Mouse (Mus musculus) liver, adult 2 months (tissue): ENCODE data around the gene Ttn. TPM values are rescaled to one million over a fixed set of nuclear protein-coding genes. Genes with fewer than 3 reads are reported as not detected.

Experiments
- DNase-seq: peaks from one replicate; pipeline ENCODE4 v3.0.0-alpha.2; 2011; ENCODE audit warnings: low read depth, low spot score; ENCODE audit errors: extremely low read depth
- H3K27ac ChIP-seq: fragments of 200-500 bp; replicated peaks from 2 replicates; pipeline ENCODE4 v1.5.1; 2012; ENCODE audit warnings: low read depth, mild to moderate bottlenecking, control low read depth, inconsistent platforms, low read length; ENCODE audit not compliant: insufficient read depth
- H3K27me3 ChIP-seq: fragments of 200-500 bp; 2 replicates; pipeline ENCODE4 v1.6.1; 2012; ENCODE audit warnings: mild to moderate bottlenecking, moderate library complexity, low read length, inconsistent platforms; ENCODE audit not compliant: control insufficient read depth, insufficient read depth
- H3K36me3 ChIP-seq: fragments of 200-500 bp; 2 replicates; pipeline ENCODE4 v1.6.1; 2012; ENCODE audit warnings: low read length, inconsistent platforms; ENCODE audit not compliant: control insufficient read depth, insufficient read depth
- H3K4me1 ChIP-seq: fragments of 200-500 bp; 2 replicates; pipeline ENCODE4 v1.6.1; 2011; ENCODE audit warnings: low read length; ENCODE audit not compliant: control insufficient read depth, insufficient read depth
- H3K4me3 ChIP-seq: fragments of 200-500 bp; 2 replicates; pipeline ENCODE4 v1.5.1; 2011; ENCODE audit warnings: low read depth, mild to moderate bottlenecking, control low read depth, low read length, moderate library complexity; ENCODE audit not compliant: insufficient read depth
- H3K79me2 ChIP-seq: fragments of 200-500 bp; 2 replicates; pipeline ENCODE4 v1.6.1; 2012; ENCODE audit warnings: inconsistent platforms, mild to moderate bottlenecking, low read length, moderate library complexity; ENCODE audit not compliant: control insufficient read depth, insufficient read depth
- H3K9ac ChIP-seq: fragments of 200-500 bp; 2 replicates; pipeline ENCODE4 v1.6.1; 2012; ENCODE audit warnings: low read depth, mild to moderate bottlenecking, control low read depth, inconsistent platforms, low read length
- CTCF ChIP-seq: fragments of 200-500 bp; IDR thresholded peaks from 2 replicates; pipeline ENCODE4 v1.5.1; 2011; ENCODE audit warnings: low read depth, low read length, control low read depth
- POLR2A ChIP-seq: fragments of 200-500 bp; IDR thresholded peaks from 2 replicates; pipeline ENCODE4 v1.6.1; 2011; ENCODE audit warnings: low read length, control low read depth; ENCODE audit not compliant: insufficient read depth; ENCODE audit errors: extremely low read depth
- WGBS: fragments of 180-500 bp; shearing (Covaris S2); methylation state at CpG from one replicate; pipeline ENCODE4 v1.1.7; 2018; 5-methylcytosine and 5-hydroxymethylcytosine counted together
- polyA plus RNA-seq: library from polyadenylated mRNA; depleted of rRNA; stranded (reverse); fragments of >200 nt; gene quantifications from 2 replicates; pipeline ENCODE4 v1.2.3, GENCODE M21; 2012
- total RNA-seq: library from RNA; depleted of rRNA; stranded (reverse); fragments of >200 nt; gene quantifications from 2 replicates; pipeline ENCODE4 v1.2.3, GENCODE M21; 2014

Gene Ttn
- total and polyA plus RNA-seq, 2 experiments, result 0.01 to 4.9 TPM

DNA sequence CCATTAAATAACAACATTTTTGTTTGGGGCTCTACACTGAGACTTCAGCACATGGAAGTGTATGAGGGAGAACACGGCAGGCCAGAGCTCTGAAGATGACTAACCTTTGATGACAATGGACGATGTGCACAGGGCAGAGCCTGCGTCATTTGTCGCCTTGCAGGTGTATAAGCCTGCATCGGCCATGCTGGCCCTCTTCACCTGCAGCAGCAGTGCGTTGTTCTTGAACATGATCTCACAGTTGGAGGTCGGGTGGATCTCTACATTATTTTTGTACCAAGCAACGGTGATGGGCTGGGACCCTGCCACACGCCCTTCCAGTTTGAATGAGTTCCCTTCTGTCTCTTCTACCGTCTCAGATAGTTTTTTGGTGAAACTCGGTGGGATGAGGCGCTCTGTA is 106.8 kb downstream of the Ttn start:
- H3K4me3 ChIP-seq, result no peak overlapping the region
- H3K27me3 ChIP-seq, result no peaks in the 10 kb centered on the region; the same call in 1 of the 2 replicates
- no peaks in the 10 kb centered on the region for H3K79me2 ChIP-seq
- WGBS, result 89% methylated on average over 12 of the region's 12 CpGs
- no peak overlapping the region for H3K9ac ChIP-seq
- H3K4me1 ChIP-seq, result no peaks in the 10 kb centered on the region
- TF ChIP-seq CTCF (no peak), POLR2A (no peak)
- no peak for DNase-seq
- no peak overlapping the region for H3K27ac ChIP-seq
- H3K36me3 ChIP-seq, result no peaks in the 10 kb centered on the region

DNA sequence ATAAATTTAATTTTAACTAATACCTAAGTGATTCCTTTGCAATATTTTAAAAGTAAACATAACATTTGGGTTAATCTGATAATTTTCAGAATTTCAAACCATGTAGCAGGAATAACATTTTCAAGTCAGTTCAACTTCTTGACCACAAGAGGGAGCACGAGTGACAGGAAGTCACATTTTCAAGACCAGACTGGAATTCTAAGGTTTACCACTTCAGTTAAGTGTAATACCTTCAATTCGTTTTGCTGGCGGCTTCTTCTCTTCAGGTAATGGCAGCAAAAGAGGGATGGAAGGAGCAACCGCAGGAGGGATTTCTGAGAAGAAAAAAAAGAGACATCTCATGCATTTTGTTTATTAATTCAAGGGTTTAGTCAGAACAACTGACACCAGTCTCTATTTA is 115.4 kb downstream of the Ttn start:
- Histone ChIP-seq H3K9ac (no peak overlapping the region), H3K27ac (no peak overlapping the region), H3K79me2 (no peaks in the 10 kb centered on the region), H3K4me3 (no peak overlapping the region), H3K4me1 (no peaks in the 10 kb centered on the region), H3K36me3 (no peaks in the 10 kb centered on the region), H3K27me3 (no peaks in the 10 kb centered on the region)
- 26% methylated on average over 4 of the region's 4 CpGs for WGBS
- TF ChIP-seq POLR2A (no peak), CTCF (peak; percentile 43)
- DNase-seq, result peak; percentile 58

DNA sequence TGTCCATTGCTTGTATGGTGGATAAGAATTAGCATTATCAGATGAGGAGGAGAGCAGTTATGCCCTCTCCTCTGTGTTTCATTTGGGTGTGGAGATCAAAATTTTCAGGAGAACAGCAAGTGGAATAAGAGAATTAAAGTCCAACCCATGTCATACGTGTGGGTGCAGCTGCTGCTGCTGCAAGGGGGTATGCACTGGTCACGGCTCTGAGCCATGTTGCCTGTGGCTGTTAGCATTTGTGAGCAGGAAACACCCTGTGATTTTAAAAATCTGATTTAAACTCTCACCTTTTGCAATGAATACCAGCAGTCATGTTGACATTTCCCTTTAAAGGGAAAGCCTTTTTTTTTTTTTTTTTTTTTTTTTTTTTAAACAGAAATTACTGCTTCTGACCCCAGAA is 116.8 kb downstream of the Ttn start:
- Histone ChIP-seq H3K79me2 (no peaks in the 10 kb centered on the region), H3K27ac (no peak overlapping the region), H3K4me1 (no peaks in the 10 kb centered on the region), H3K27me3 (no peaks in the 10 kb centered on the region), H3K36me3 (no peaks in the 10 kb centered on the region), H3K9ac (no peak overlapping the region), H3K4me3 (no peak overlapping the region)
- no peak for TF ChIP-seq POLR2A
- TF ChIP-seq CTCF, result no peak
- WGBS, result 77% methylated on average over 2 of the region's 2 CpGs
- no peak for DNase-seq

GRCm38 (mm10) chr2:76861327-76861726 is 121.0 kb downstream of the Ttn start:
- Histone ChIP-seq H3K4me3 (no peak overlapping the region), H3K9ac (no peak overlapping the region), H3K79me2 (no peaks in the 10 kb centered on the region), H3K4me1 (no peaks in the 10 kb centered on the region), H3K27me3 (no peaks in the 10 kb centered on the region; the same call in 1 of the 2 replicates), H3K36me3 (no peaks in the 10 kb centered on the region), H3K27ac (no peak overlapping the region)
- no peak for TF ChIP-seq CTCF
- no peak for TF ChIP-seq POLR2A
- no peak for DNase-seq

GRCm38 (mm10) chr2:76850066-76850465 is 132.3 kb downstream of the Ttn start:
- WGBS, result 88% methylated on average over 4 of the region's 4 CpGs
- no peak for DNase-seq
- Histone ChIP-seq H3K27ac (no peak overlapping the region), H3K36me3 (no peaks in the 10 kb centered on the region), H3K9ac (no peak overlapping the region), H3K27me3 (no peaks in the 10 kb centered on the region), H3K79me2 (no peaks in the 10 kb centered on the region), H3K4me1 (no peaks in the 10 kb centered on the region), H3K4me3 (no peak overlapping the region)
- TF ChIP-seq POLR2A (no peak), CTCF (no peak)

DNA sequence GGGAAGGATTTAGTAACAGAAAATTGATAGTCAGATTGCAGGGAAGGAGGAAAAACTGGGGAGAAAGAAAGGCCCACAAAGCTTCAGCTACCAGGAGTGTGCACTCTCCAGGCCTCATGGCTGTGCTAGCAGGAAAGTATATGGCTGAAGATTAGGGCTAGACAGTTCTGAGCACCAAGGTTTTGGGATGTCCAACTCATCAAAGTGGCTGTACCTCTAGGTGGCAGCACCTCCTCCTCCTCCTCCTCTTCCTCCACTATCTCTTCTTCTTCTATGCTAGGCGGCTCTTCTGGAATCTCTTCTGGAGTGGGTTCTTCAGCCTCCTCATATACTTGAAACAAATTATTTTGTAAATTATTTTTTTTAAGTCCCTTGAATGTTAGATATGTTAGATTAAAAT is 139.2 kb downstream of the Ttn start:
- H3K79me2 ChIP-seq, result no peaks in the 10 kb centered on the region
- no peak overlapping the region for H3K4me3 ChIP-seq
- H3K9ac ChIP-seq, result no peak overlapping the region
- H3K27ac ChIP-seq, result no peak overlapping the region
- no peaks in the 10 kb centered on the region for H3K4me1 ChIP-seq
- DNase-seq, result no peak
- H3K27me3 ChIP-seq, result no peaks in the 10 kb centered on the region
- H3K36me3 ChIP-seq, result no peaks in the 10 kb centered on the region
- no peak for TF ChIP-seq CTCF
- WGBS, result 72% methylated on average over 1 of the region's 1 CpGs
